Mouse (Mus musculus) gastrocnemius, postnatal 10 days (tissue): Measurements from ENCODE around the gene Svs4. TPM values are rescaled to one million over a fixed set of nuclear protein-coding genes. Genes with fewer than 3 reads are reported as not detected.
"Not testable (repeated sequence)": the region's sequence is repeated elsewhere in the genome, so short reads cannot be mapped to it uniquely, and the experiment has no call there.

Source experiments
- DNase-seq: peaks from one replicate; pipeline ENCODE4 v3.0.0; 2021; ENCODE audit warnings: mixed read lengths
- long read RNA-seq, 2 experiments: library from polyadenylated mRNA; stranded (forward); transcript quantifications; one replicate each; pipeline ENCODE4 v2.0.0; 2021
- total RNA-seq, 2 experiments: library from RNA; stranded (reverse); gene quantifications; 2 replicates each; pipeline ENCODE4 v1.2.3; 2021

Svs4 gene
- total RNA-seq, result not detected
- long read RNA-seq, experiment 1, result 0 reads
- long read RNA-seq, experiment 2, result 0 reads

- no peak for DNase-seq
These were observed at the start of gene Svs4 for GRCm38 (mm10) chr2:164278359-164278758. Svs4 (minus strand) TSS chr2:164278459.

GRCm38 (mm10) chr2:164320983-164321382 lies 42.7 kb upstream of the Svs4 start:
- DNase-seq, result no peak

GRCm38 (mm10) chr2:164316451-164316850 lies 38.2 kb upstream of the Svs4 start, which contains the start of gene Svs6:
Svs6 (plus strand) TSS chr2:164316751.
- not testable (repeated sequence) for DNase-seq

- not testable (repeated sequence) for DNase-seq
These were observed 37.2 kb upstream of the Svs4 start for GRCm38 (mm10) chr2:164315460-164315859.

- DNase-seq, result no peak
These were observed 34.3 kb upstream of the Svs4 start for GRCm38 (mm10) chr2:164312599-164312998.

- DNase-seq, result not testable (repeated sequence)
These were observed 10.7 kb upstream of the Svs4 start, which contains the start of gene Svs3a for GRCm38 (mm10) chr2:164288968-164289367. Svs3a (plus strand) TSS chr2:164289268.

GRCm38 (mm10) chr2:164256540-164256939 lies 21.7 kb downstream of the Svs4 start, which contains the start of gene Svs3b:
Svs3b (minus strand) TSS chr2:164256640.
- DNase-seq, result not testable (repeated sequence)

GRCm38 (mm10) chr2:164238366-164238765 lies 39.9 kb downstream of the Svs4 start, which contains the start of gene Svs2:
Svs2 (minus strand) TSS chr2:164238466.
- no peak for DNase-seq

GRCm38 (mm10) chr2:164232671-164233070 lies 45.6 kb downstream of the Svs4 start:
- no peak for DNase-seq

GRCm38 (mm10) chr2:164228361-164229070 lies 49.7 kb downstream of the Svs4 start:
- no peak for DNase-seq

Other genes starting within 250 kb of the Svs4 start
- gene Stk4, start 208.1 kb downstream of the Svs4 start, total RNA-seq, result 10 to 100 TPM; 13.7 to 15.1 TPM
- 10 to 100 TPM; 14.7 to 18.7 TPM for gene Tomm34, start 207.3 kb downstream of the Svs4 start, total RNA-seq
- gene Kcns1, start 107.3 kb downstream of the Svs4 start, total RNA-seq, result 1 to 10 TPM; 4.8 to 5.1 TPM
- under 1 TPM; 0.47 to 0.52 TPM for gene Wfdc5, start 95.7 kb downstream of the Svs4 start, total RNA-seq
- gene Wfdc12, start 87.9 kb downstream of the Svs4 start, total RNA-seq, result not detected
- gene Wfdc15a, start 78.3 kb downstream of the Svs4 start, total RNA-seq, result not detected
- not detected for gene Wfdc15b, start 56.8 kb downstream of the Svs4 start, total RNA-seq
- gene Svs2, start 40.0 kb downstream of the Svs4 start, total RNA-seq, result not detected
- gene Svs3b, start 21.8 kb downstream of the Svs4 start, total RNA-seq, result not detected
- gene Svs3a, start 10.8 kb upstream of the Svs4 start, total RNA-seq, result not detected
- gene Svs6, start 38.3 kb upstream of the Svs4 start, total RNA-seq, result not detected
- not detected for gene Svs5, start 54.3 kb upstream of the Svs4 start, total RNA-seq
- gene Slpi, start 110.6 kb upstream of the Svs4 start, total RNA-seq, result 1 to 10 TPM in 1 of 2 experiments, not detected in 1; 1.4 TPM
- gene Rbpjl, start 124.7 kb upstream of the Svs4 start, total RNA-seq, result under 1 TPM; 0.05 to 0.07 TPM
- 1 to 10 TPM; 5.8 to 7.8 TPM for gene Matn4, start 126.7 kb upstream of the Svs4 start, total RNA-seq
- 10 to 100 TPM; 52.5 TPM for gene Sdc4, start 165.4 kb upstream of the Svs4 start, total RNA-seq
- gene Sys1, start 178.5 kb upstream of the Svs4 start, total RNA-seq, result 10 to 100 TPM; 16.8 to 18.4 TPM
- gene Gm20458, start 182.5 kb upstream of the Svs4 start, total RNA-seq, result 1 to 10 TPM in 1 of 2 experiments, not detected in 1; 3.3 TPM
- not detected for gene Trp53tg5, start 195.3 kb upstream of the Svs4 start, total RNA-seq
- gene Dbndd2, start 207.6 kb upstream of the Svs4 start, total RNA-seq, result 10 to 100 TPM; 13.0 to 17.7 TPM
- gene Pigt, start 219.1 kb upstream of the Svs4 start, total RNA-seq, result 10 to 100 TPM; 44.3 to 51.3 TPM